ENCODE assay signal across 22 mouse cellular contexts in the genomic region with DNA sequence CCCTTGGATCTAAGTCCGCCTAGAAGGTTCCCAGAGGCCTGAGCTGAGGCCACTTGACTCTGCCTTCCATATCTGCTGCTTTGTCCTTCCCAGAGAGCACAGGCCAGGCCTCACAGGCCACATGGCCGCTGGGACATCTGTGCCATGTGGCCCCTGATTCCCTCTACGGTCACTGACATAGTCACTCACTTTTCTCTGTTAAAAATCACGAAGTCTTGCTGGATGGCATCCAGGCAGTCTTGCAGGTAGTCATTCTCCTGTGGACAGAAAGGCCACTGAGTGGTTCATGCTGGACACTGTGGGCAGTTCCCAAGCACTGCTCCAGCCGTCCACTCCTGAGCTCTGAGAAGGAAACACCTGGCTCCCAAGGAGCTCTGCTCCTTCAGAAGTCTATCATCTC. TPM values are rescaled to one million over a fixed set of nuclear protein-coding genes. Genes with fewer than 3 reads are reported as not detected.
A peak's percentile ranks its signal among the peaks of the same experiment; 100 is the strongest.
DNase-seq lines count a peak whose midpoint lies in the region; ATAC-seq and TF ChIP-seq lines count a peak whose summit lies in the region.
"Had no signal": no experiment of that assay in that cellular context is flagged by ENCODE, and none has a peak within 500 bp of the region (broad histone marks: within the 10 kb centered on the region; RNA-seq: fewer than 3 reads in every experiment).

No protein-coding gene starts in this region.

- WGBS in cerebellum, adult 2 months, result 48% methylated on average over 5 of the region's 5 CpGs

- peaks cover 68% of the 10 kb centered on the region for H3K4me1 ChIP-seq in cerebellum, adult 2 months (ENCODE audit: control insufficient read depth, insufficient read depth, low read length)
- H3K4me1 ChIP-seq: embryonic facial prominence, embryonic 10.5 days had no signal

- TF ChIP-seq CTCF in cerebellum, adult 2 months (IDR thresholded peaks at IDR 0.05; ENCODE audit: borderline replicate concordance, insufficient read depth, low read depth, low read length), result no peak
- TF ChIP-seq CTCF in layer of hippocampus, adult 2 months (conservative IDR thresholded peaks at IDR 0.05), result no peak

- H3K4me3 ChIP-seq in cerebellum, adult 2 months (replicated peaks; ENCODE audit: insufficient read depth, low read depth, low read length), result no peak overlapping the region
- no peak overlapping the region for H3K4me3 ChIP-seq in layer of hippocampus, adult 2 months
- H3K4me3 ChIP-seq: embryonic facial prominence, embryonic 10.5 days; erythroblast, embryonic 14.5 days; heart, embryonic 10.5 days had no signal

- H3K27ac ChIP-seq in cerebellum, adult 2 months (ENCODE audit: insufficient read depth, low read length), result no peak overlapping the region
- peak overlapping the region; percentile 1; the same call in 1 of the 2 replicates for H3K27ac ChIP-seq in layer of hippocampus, adult 2 months
- H3K27ac ChIP-seq: embryonic facial prominence, embryonic 10.5 days; heart, embryonic 10.5 days; hindbrain, postnatal 0 days had no signal

- no peak for TF ChIP-seq POLR2A in cerebellum, adult 2 months (IDR thresholded peaks at IDR 0.05; ENCODE audit: borderline replicate concordance, insufficient read depth, low read length)

- H3K27me3 ChIP-seq in cerebellum, adult 2 months (ENCODE audit: control insufficient read depth, insufficient read depth, low read length), result no peaks in the 10 kb centered on the region

- DNase-seq in cerebellum, adult 2 months, result peak; percentile 29 to 36
- DNase-seq in layer of hippocampus, adult 2 months (ENCODE audit: low spot score in 2 of 2), result no peak
- no peak for DNase-seq in layer of hippocampus, postnatal 10 days (ENCODE audit: low spot score in 2 of 2)
- peak; percentile 48 for DNase-seq in cerebellum, adult 9-10 months
- peak; percentile 49 to 52 for DNase-seq in cerebellum, postnatal 14 days
- no peak for DNase-seq in urinary bladder, postnatal 36 days (ENCODE audit: low spot score in 2 of 2)
- DNase-seq: adrenal gland, postnatal 14 days; gastrocnemius, postnatal 10 days; heart, adult 18-20 months; heart, postnatal 10 days; kidney, adult 11 months; kidney, adult 9 months had no signal

- no peak for ATAC-seq in cerebellum, adult (ENCODE audit: insufficient number of reproducible peaks, low FRiP score, low TSS enrichment)
- ATAC-seq: activated CD4-positive, CD25-positive, alpha-beta regulatory T cell, adult 4 months; forebrain, embryonic 16.5 days; hindbrain, postnatal 0 days; Patski had no signal

RNA-seq across cellular contexts. Expression of a gene that starts 19.3 kb away (rescaled TPM):
- polyA plus RNA-seq in cerebellum, adult 2 months (2012; rRNA removed), result 127 and 156 TPM in 2 replicates
- total RNA-seq in layer of hippocampus, adult 2 months (2021), result 10 to 100 TPM; 51.5 to 52.0 TPM
- 100 to 1,000 TPM; 117 to 125 TPM for total RNA-seq in layer of hippocampus, postnatal 10 days (2021)
- total RNA-seq: CH12.LX; hematopoietic stem cell, adult 5-6 weeks had no signal
- polyA plus RNA-seq: activated CD4-positive, CD25-positive, alpha-beta regulatory T cell, adult 4 months; erythroblast, embryonic 14.5 days; Patski had no signal

Comparison
In these comparisons a context has a peak if more than half of its experiments do, and no peak if none do; other contexts are left out.
1. DNase-seq: peak in cerebellum, adult 2 months (2 of 2), cerebellum, adult 9-10 months (single experiment) and cerebellum, postnatal 14 days (2 of 2); none in layer of hippocampus, adult 2 months (0 of 2), layer of hippocampus, postnatal 10 days (0 of 2) and urinary bladder, postnatal 36 days (0 of 2).